Mouse (Mus musculus) bone marrow, adult 2 months (tissue): ENCODE results near the gene 4931406C07Rik.

Experiments
- CTCF ChIP-seq: fragments of 200-500 bp; IDR thresholded peaks from 2 replicates; pipeline ENCODE4 v1.5.1; 2011; ENCODE audit warnings: low read length, control low read depth; ENCODE audit not compliant: control insufficient read depth, insufficient read depth
- POLR2A ChIP-seq: fragments of 200-500 bp; IDR thresholded peaks from 2 replicates; pipeline ENCODE4 v1.6.1; 2011; ENCODE audit warnings: low read depth, mild to moderate bottlenecking, control low read depth, low read length, borderline replicate concordance; ENCODE audit not compliant: control insufficient read depth

GRCm38 (mm10) chr9:15235986-15236385, 70.3 kb downstream of the 4931406C07Rik start:
- no peak for TF ChIP-seq POLR2A
- TF ChIP-seq CTCF, result no peak
